Mouse (Mus musculus): ENCODE data around the gene Ccdc92. TPM values are rescaled to one million over a fixed set of nuclear protein-coding genes. Genes with fewer than 3 reads are reported as not detected.

Ccdc92 gene
- polyA plus RNA-seq, 1 experiment: 6.9 TPM

- Histone ChIP-seq H3K4me3 (ENCODE audit: insufficient read depth, low read depth, low read length) (no peak overlapping the region), H3K27ac (ENCODE audit: insufficient read depth, low read depth, low read length) (no peak overlapping the region), H3K27me3 (replicated peaks; ENCODE audit: control insufficient read depth, insufficient read depth, low read length) (no peaks in the 10 kb centered on the region), H3K36me3 (ENCODE audit: control insufficient read depth, insufficient read depth, low read length) (no peaks in the 10 kb centered on the region), H3K4me1 (ENCODE audit: control insufficient read depth, insufficient read depth, low read length) (peaks cover 6% of the 10 kb centered on the region; the same call in 1 of the 2 replicates)
- WGBS: 21% methylated on average over 5 of the region's 5 CpGs
- no peak for TF ChIP-seq POLR2A (IDR thresholded peaks at IDR 0.05; ENCODE audit: low read depth, low read length)
- peak; percentile 33; the same call in 1 of the 2 replicates for TF ChIP-seq CTCF (conservative IDR thresholded peaks at IDR 0.05; ENCODE audit: insufficient read depth, insufficient read length, low read depth, low read length)
- no peak for DNase-seq
These were observed 2.2 kb downstream of the Ccdc92 start for GRCm38 (mm10) chr5:124860013-124860412.

- 94% methylated on average over 4 of the region's 4 CpGs for WGBS
- no peak for TF ChIP-seq POLR2A (IDR thresholded peaks at IDR 0.05; ENCODE audit: low read depth, low read length)
- no peak for TF ChIP-seq CTCF (conservative IDR thresholded peaks at IDR 0.05; ENCODE audit: insufficient read depth, insufficient read length, low read depth, low read length)
- no peak for DNase-seq
- Histone ChIP-seq H3K36me3 (ENCODE audit: control insufficient read depth, insufficient read depth, low read length) (no peaks in the 10 kb centered on the region), H3K27me3 (replicated peaks; ENCODE audit: control insufficient read depth, insufficient read depth, low read length) (no peaks in the 10 kb centered on the region), H3K4me1 (ENCODE audit: control insufficient read depth, insufficient read depth, low read length) (0 out of 2 replicates have a peak, but pooled peaks cover 3% of the 10 kb centered on the region), H3K27ac (ENCODE audit: insufficient read depth, low read depth, low read length) (no peak overlapping the region), H3K4me3 (ENCODE audit: insufficient read depth, low read depth, low read length) (no peak overlapping the region)
These were observed 8.0 kb downstream of the Ccdc92 start for GRCm38 (mm10) chr5:124854202-124854601.

DNA sequence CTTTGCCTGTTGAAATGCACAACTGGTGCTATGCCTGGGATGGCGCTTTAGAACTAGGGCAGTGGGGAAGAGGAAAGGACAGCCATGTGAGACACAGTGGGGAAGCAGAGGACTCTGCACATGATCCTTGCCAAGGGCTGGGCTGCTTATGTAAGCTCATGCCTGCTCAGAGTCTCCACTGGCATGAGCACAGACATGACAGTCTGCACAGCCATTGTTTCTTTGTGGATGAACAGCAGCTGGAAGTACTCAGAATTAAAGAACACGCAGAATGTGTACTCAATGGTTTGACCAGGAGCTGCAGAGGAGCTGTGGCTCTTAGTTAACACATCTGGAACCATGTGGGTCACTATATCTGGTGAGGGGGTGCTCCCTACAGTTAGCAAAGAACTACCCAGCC, 9.1 kb downstream of the Ccdc92 start:
- Histone ChIP-seq H3K4me3 (ENCODE audit: insufficient read depth, low read depth, low read length) (no peak overlapping the region), H3K36me3 (ENCODE audit: control insufficient read depth, insufficient read depth, low read length) (no peaks in the 10 kb centered on the region), H3K27ac (ENCODE audit: insufficient read depth, low read depth, low read length) (no peak overlapping the region), H3K27me3 (replicated peaks; ENCODE audit: control insufficient read depth, insufficient read depth, low read length) (no peaks in the 10 kb centered on the region), H3K4me1 (ENCODE audit: control insufficient read depth, insufficient read depth, low read length) (0 out of 2 replicates have a peak, but pooled peaks cover 3% of the 10 kb centered on the region)
- no peak for DNase-seq
- 91% methylated on average over 2 of the region's 2 CpGs for WGBS
- TF ChIP-seq POLR2A (IDR thresholded peaks at IDR 0.05; ENCODE audit: low read depth, low read length) (no peak), CTCF (conservative IDR thresholded peaks at IDR 0.05; ENCODE audit: insufficient read depth, insufficient read length, low read depth, low read length) (no peak)

DNA sequence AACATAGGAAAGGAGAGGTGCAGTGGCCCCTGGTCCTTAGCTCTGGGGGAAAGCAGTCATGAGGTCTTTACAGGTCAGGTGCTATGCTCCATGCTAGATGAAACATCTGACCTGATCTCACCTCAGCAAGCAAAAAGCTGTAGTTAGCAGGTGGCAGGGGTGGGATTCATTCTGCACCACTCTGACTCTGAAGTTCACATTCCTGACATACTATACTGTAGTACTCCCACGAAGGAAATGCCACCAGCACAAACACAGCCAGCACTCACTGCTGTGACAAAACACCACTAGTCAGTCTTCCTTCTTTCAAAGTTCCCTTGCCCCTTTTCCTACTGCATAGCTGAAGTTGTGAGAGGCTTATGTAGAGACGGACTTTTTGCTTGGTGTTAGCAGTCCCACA, 9.9 kb downstream of the Ccdc92 start:
- H3K4me1 ChIP-seq (ENCODE audit: control insufficient read depth, insufficient read depth, low read length): 0 out of 2 replicates have a peak, but pooled peaks cover 3% of the 10 kb centered on the region
- H3K4me3 ChIP-seq (ENCODE audit: insufficient read depth, low read depth, low read length): no peak overlapping the region
- H3K27me3 ChIP-seq (replicated peaks; ENCODE audit: control insufficient read depth, insufficient read depth, low read length): no peaks in the 10 kb centered on the region
- no peak overlapping the region for H3K27ac ChIP-seq (ENCODE audit: insufficient read depth, low read depth, low read length)
- 38% methylated on average over 2 of the region's 2 CpGs for WGBS
- H3K36me3 ChIP-seq (ENCODE audit: control insufficient read depth, insufficient read depth, low read length): no peaks in the 10 kb centered on the region
- TF ChIP-seq CTCF (conservative IDR thresholded peaks at IDR 0.05; ENCODE audit: insufficient read depth, insufficient read length, low read depth, low read length) (no peak), POLR2A (IDR thresholded peaks at IDR 0.05; ENCODE audit: low read depth, low read length) (no peak)
- no peak for DNase-seq

DNA sequence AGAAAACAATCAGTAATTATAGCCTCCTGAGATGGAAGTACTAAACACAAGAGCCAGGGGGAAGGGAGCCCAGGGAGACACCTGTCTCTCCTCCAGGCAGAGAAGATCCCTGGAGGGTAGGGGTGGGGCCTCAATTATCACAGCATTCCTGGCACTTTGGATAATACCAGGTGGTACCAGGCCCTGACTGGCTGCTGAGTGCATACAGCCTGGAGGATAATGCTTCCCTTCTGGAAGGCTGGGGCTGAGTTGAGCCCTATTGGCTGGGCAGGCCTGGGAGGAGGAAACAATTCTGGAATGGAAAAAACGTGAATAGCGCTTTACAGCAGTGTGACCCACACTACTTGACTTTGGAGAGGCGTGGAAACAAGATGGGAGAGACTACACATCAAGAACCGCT, 10.7 kb downstream of the Ccdc92 start:
- H3K4me1 ChIP-seq (ENCODE audit: control insufficient read depth, insufficient read depth, low read length): 0 out of 2 replicates have a peak, but pooled peaks cover 3% of the 10 kb centered on the region
- H3K36me3 ChIP-seq (ENCODE audit: control insufficient read depth, insufficient read depth, low read length): no peaks in the 10 kb centered on the region
- 82% methylated on average over 4 of the region's 4 CpGs for WGBS
- TF ChIP-seq POLR2A (IDR thresholded peaks at IDR 0.05; ENCODE audit: low read depth, low read length): no peak
- TF ChIP-seq CTCF (conservative IDR thresholded peaks at IDR 0.05; ENCODE audit: insufficient read depth, insufficient read length, low read depth, low read length): no peak
- H3K27me3 ChIP-seq (replicated peaks; ENCODE audit: control insufficient read depth, insufficient read depth, low read length): no peaks in the 10 kb centered on the region
- no peak for DNase-seq
- H3K4me3 ChIP-seq (ENCODE audit: insufficient read depth, low read depth, low read length): no peak overlapping the region
- no peak overlapping the region for H3K27ac ChIP-seq (ENCODE audit: insufficient read depth, low read depth, low read length)

- no peak for DNase-seq
- H3K36me3 ChIP-seq (ENCODE audit: control insufficient read depth, insufficient read depth, low read length): no peaks in the 10 kb centered on the region
- TF ChIP-seq CTCF (conservative IDR thresholded peaks at IDR 0.05; ENCODE audit: insufficient read depth, insufficient read length, low read depth, low read length) (no peak), POLR2A (IDR thresholded peaks at IDR 0.05; ENCODE audit: low read depth, low read length) (no peak)
- H3K27ac ChIP-seq (ENCODE audit: insufficient read depth, low read depth, low read length): no peak overlapping the region
- 0 out of 2 replicates have a peak, but pooled peaks cover 3% of the 10 kb centered on the region for H3K4me1 ChIP-seq (ENCODE audit: control insufficient read depth, insufficient read depth, low read length)
- WGBS: 81% methylated on average over 3 of the region's 3 CpGs
- no peak overlapping the region for H3K4me3 ChIP-seq (ENCODE audit: insufficient read depth, low read depth, low read length)
- H3K27me3 ChIP-seq (replicated peaks; ENCODE audit: control insufficient read depth, insufficient read depth, low read length): no peaks in the 10 kb centered on the region
These were observed 13.2 kb downstream of the Ccdc92 start for GRCm38 (mm10) chr5:124848994-124849393.

DNA sequence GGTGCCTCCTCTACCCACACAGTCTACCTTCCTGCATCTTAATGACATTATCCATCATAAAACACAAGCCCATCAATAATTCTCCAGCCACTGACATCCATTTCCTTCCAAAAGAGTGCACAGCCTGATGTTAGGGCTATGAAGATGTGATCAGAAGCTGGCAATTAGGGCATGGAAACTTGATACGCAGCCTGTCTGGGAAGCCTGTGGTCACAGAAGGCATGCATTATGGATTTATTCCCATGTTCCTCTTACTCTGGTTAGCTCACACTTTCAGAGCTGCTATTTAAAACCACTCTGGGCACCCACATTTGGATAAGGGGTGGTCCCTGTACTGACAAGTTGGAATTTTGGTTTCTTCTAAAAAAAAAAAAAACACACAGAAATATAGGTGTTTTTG, 15.2 kb downstream of the Ccdc92 start:
- no peak for DNase-seq
- Histone ChIP-seq H3K4me3 (ENCODE audit: insufficient read depth, low read depth, low read length) (no peak overlapping the region), H3K27ac (ENCODE audit: insufficient read depth, low read depth, low read length) (no peak overlapping the region), H3K27me3 (replicated peaks; ENCODE audit: control insufficient read depth, insufficient read depth, low read length) (no peaks in the 10 kb centered on the region), H3K4me1 (ENCODE audit: control insufficient read depth, insufficient read depth, low read length) (no peaks in the 10 kb centered on the region), H3K36me3 (ENCODE audit: control insufficient read depth, insufficient read depth, low read length) (no peaks in the 10 kb centered on the region)
- TF ChIP-seq POLR2A (IDR thresholded peaks at IDR 0.05; ENCODE audit: low read depth, low read length) (no peak), CTCF (conservative IDR thresholded peaks at IDR 0.05; ENCODE audit: insufficient read depth, insufficient read length, low read depth, low read length) (no peak)
- WGBS: 87% methylated on average over 1 of the region's 1 CpGs
